Mouse (Mus musculus): ENCODE data around the gene Gfer.
"Not testable (repeated sequence)": the region's sequence is repeated elsewhere in the genome, so short reads cannot be mapped to it uniquely, and the experiment has no call there.

Gene Gfer

GRCm38 (mm10) chr17:24723122-24723880 is 27.3 kb upstream of the Gfer start:
- peak in 1 of 2 experiments; percentile 33 for DNase-seq (ENCODE audit: inconsistent age in 2 of 2, low spot score in 1 of 2)

- no peak for DNase-seq (ENCODE audit: inconsistent age in 2 of 2, low spot score in 1 of 2)
These were observed 26.4 kb upstream of the Gfer start for GRCm38 (mm10) chr17:24722220-24722924.

GRCm38 (mm10) chr17:24721383-24721955 is 25.5 kb upstream of the Gfer start:
- not testable (repeated sequence) for DNase-seq (ENCODE audit: inconsistent age in 2 of 2, low spot score in 1 of 2)

- DNase-seq (ENCODE audit: inconsistent age in 2 of 2, low spot score in 1 of 2): peak in 1 of 2 experiments; percentile 80
These were observed 24.7 kb upstream of the Gfer start for GRCm38 (mm10) chr17:24720616-24721015.

- DNase-seq (ENCODE audit: inconsistent age in 2 of 2, low spot score in 1 of 2): peak; percentile 99
These were observed 23.7 kb upstream of the Gfer start for GRCm38 (mm10) chr17:24719494-24720222.

GRCm38 (mm10) chr17:24718938-24719337 is 23.0 kb upstream of the Gfer start:
- not testable (repeated sequence) for DNase-seq (ENCODE audit: inconsistent age in 2 of 2, low spot score in 1 of 2)

- DNase-seq (ENCODE audit: inconsistent age in 2 of 2, low spot score in 1 of 2): no peak
These were observed 22.0 kb upstream of the Gfer start, which contains the start of the genes Rnf151 and Rps2 for GRCm38 (mm10) chr17:24717943-24718342. Gene Rnf151 (minus strand): TSS chr17:24718063. Gene Rps2 (plus strand): TSS chr17:24718116.

GRCm38 (mm10) chr17:24716166-24716682 is 20.3 kb upstream of the Gfer start:
- no peak for DNase-seq (ENCODE audit: inconsistent age in 2 of 2, low spot score in 1 of 2)

GRCm38 (mm10) chr17:24715556-24715955 is 19.6 kb upstream of the Gfer start:
- DNase-seq (ENCODE audit: inconsistent age in 2 of 2, low spot score in 1 of 2): no peak

- DNase-seq (ENCODE audit: inconsistent age in 2 of 2, low spot score in 1 of 2): peak in 1 of 2 experiments; percentile 53
These were observed 12.7 kb upstream of the Gfer start for GRCm38 (mm10) chr17:24708646-24709045.

- no peak for DNase-seq (ENCODE audit: inconsistent age in 2 of 2, low spot score in 1 of 2)
These were observed 12.0 kb upstream of the Gfer start for GRCm38 (mm10) chr17:24707801-24708425.

- DNase-seq (ENCODE audit: inconsistent age in 2 of 2, low spot score in 1 of 2): peak; percentile 93 to 98
These were observed 11.2 kb upstream of the Gfer start, which contains the start of gene Tbl3 for GRCm38 (mm10) chr17:24706982-24707800. Gene Tbl3 (minus strand): TSS chr17:24707660.

GRCm38 (mm10) chr17:24705821-24706220 is 9.9 kb upstream of the Gfer start:
- DNase-seq (ENCODE audit: inconsistent age in 2 of 2, low spot score in 1 of 2): no peak

GRCm38 (mm10) chr17:24701251-24701650 is 5.3 kb upstream of the Gfer start:
- no peak for DNase-seq (ENCODE audit: inconsistent age in 2 of 2, low spot score in 1 of 2)

- DNase-seq (ENCODE audit: inconsistent age in 2 of 2, low spot score in 1 of 2): peak in 1 of 2 experiments; percentile 52
These were observed 3.5 kb upstream of the Gfer start for GRCm38 (mm10) chr17:24699473-24699872.

GRCm38 (mm10) chr17:24698715-24699114 is 2.8 kb upstream of the Gfer start:
- DNase-seq (ENCODE audit: inconsistent age in 2 of 2, low spot score in 1 of 2): no peak

- no peak for DNase-seq (ENCODE audit: inconsistent age in 2 of 2, low spot score in 1 of 2)
These were observed 2.0 kb upstream of the Gfer start for GRCm38 (mm10) chr17:24697985-24698384.

GRCm38 (mm10) chr17:24695326-24696010 is 488 bp downstream of the Gfer start:
- DNase-seq (ENCODE audit: inconsistent age in 2 of 2, low spot score in 1 of 2): peak in 1 of 2 experiments; percentile 68

- no peak for DNase-seq (ENCODE audit: inconsistent age in 2 of 2, low spot score in 1 of 2)
These were observed 3.6 kb downstream of the Gfer start for GRCm38 (mm10) chr17:24692385-24692784.

Data from adrenal gland, adult (tissue).